Mouse (Mus musculus) forebrain, embryonic 10.5 days (tissue): ENCODE measurements around the gene Gm20532. TPM values are rescaled to one million over a fixed set of nuclear protein-coding genes. Genes with fewer than 3 reads are reported as not detected.

Source experiments
- DNase-seq: peaks from one replicate; pipeline ENCODE4 v3.0.0-alpha.2; 2017; ENCODE audit warnings: low spot score; ENCODE audit errors: extremely low spot score
- H3K27ac ChIP-seq: fragments of 300-500 bp; sonication (generic); 2 replicates; pipeline ENCODE4 v1.5.1; 2016; ENCODE audit warnings: mild to moderate bottlenecking
- H3K27me3 ChIP-seq: fragments of 300-500 bp; sonication (generic); 2 replicates; pipeline ENCODE4 v1.6.1; 2016; ENCODE audit warnings: mild to moderate bottlenecking; ENCODE audit not compliant: poor library complexity, severe bottlenecking
- H3K36me3 ChIP-seq: fragments of 300-500 bp; sonication (generic); replicated peaks from 2 replicates; pipeline ENCODE4 v1.6.1; 2016; ENCODE audit warnings: mild to moderate bottlenecking, moderate library complexity
- H3K4me1 ChIP-seq: fragments of 300-500 bp; sonication (generic); 2 replicates; pipeline ENCODE4 v1.6.1; 2016
- H3K4me3 ChIP-seq: fragments of 300-500 bp; sonication (generic); 2 replicates; pipeline ENCODE4 v1.5.1; 2016; ENCODE audit warnings: mild to moderate bottlenecking, moderate library complexity
- H3K9me3 ChIP-seq: fragments of 300-500 bp; sonication (generic); 2 replicates; pipeline ENCODE4 v1.6.1; 2016; ENCODE audit warnings: mild to moderate bottlenecking, moderate library complexity
- WGBS: fragments of 180-500 bp; shearing (Covaris S2); methylation state at CpG from one replicate; pipeline ENCODE4 v1.1.7; 2016; 5-methylcytosine and 5-hydroxymethylcytosine counted together
- polyA plus RNA-seq: library from polyadenylated mRNA; unstranded; fragments of >200 nt; fragmentation: Nextera tagmentation; extraction: Ambion mirVana; gene quantifications from 2 replicates; pipeline ENCODE4 v1.2.1, GENCODE M21; 2016

The Gm20532 gene
- polyA plus RNA-seq, 1 experiment from 2014 or later = not detected

DNA sequence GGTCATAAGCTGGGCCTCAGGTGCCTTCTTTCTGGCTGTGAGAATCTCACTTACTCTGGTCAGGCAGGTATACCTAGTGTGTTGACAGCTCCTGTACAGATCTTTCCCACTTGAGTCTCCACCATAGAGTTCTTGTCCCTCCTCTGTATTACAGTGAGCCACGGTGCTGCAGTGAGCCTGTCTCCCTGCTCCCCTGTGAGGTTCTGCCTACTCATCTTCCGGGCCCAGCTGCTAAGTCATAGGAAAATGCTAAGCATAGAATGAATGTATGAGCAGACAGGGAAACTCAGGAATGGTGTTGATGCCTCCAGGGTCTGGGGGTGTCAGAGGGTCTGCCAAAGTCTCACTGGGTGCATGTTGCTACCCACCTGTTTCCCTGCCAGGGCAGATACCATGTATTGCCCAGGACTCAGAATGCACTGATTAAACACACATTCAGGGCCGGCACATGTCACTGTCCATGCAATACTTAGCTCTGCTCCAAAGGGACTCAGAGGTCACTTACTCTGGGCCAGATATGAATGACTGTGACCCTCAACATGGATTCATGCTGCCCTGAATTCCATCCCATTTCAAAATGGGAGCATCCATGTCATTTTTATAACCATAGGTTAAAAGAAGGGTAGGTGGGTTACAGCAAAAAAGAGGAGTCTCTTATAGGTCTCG, 29.2 kb downstream of the Gm20532 start:
- Histone ChIP-seq H3K36me3 (no peaks in the 10 kb centered on the region), H3K27me3 (no peaks in the 10 kb centered on the region; the same call in 1 of the 2 replicates), H3K4me3 (no peak overlapping the region), H3K4me1 (peaks cover 7% of the 10 kb centered on the region), H3K9me3 (no peaks in the 10 kb centered on the region), H3K27ac (no peak overlapping the region)
- 87% methylated on average over 4 of the region's 4 CpGs for WGBS
- no peak for DNase-seq

DNA sequence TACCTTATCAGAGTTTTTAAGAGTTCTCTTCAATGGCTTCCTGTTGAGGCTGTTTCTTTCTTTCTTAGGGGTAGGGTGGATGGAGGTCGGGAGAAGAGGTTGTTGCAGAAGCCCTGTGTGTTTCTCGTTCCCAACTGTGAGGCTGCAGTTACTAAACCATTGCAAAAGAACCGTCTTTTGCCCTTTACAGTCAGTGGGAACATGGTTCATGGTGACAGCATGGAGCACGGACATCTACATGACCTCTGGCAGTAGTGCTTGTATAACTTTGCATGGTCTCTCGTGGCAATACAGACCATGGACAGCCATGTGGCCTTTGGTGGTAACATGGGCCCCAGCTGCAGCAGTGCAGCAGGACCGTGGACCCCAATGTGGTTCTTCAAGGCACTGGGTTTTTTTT, 30.9 kb downstream of the Gm20532 start:
- Histone ChIP-seq H3K4me1 (peaks cover 13% of the 10 kb centered on the region), H3K9me3 (no peaks in the 10 kb centered on the region), H3K36me3 (no peaks in the 10 kb centered on the region), H3K27ac (no peak overlapping the region), H3K27me3 (no peaks in the 10 kb centered on the region; the same call in 1 of the 2 replicates), H3K4me3 (no peak overlapping the region)
- DNase-seq = no peak
- WGBS = 80% methylated on average over 6 of the region's 6 CpGs

DNA sequence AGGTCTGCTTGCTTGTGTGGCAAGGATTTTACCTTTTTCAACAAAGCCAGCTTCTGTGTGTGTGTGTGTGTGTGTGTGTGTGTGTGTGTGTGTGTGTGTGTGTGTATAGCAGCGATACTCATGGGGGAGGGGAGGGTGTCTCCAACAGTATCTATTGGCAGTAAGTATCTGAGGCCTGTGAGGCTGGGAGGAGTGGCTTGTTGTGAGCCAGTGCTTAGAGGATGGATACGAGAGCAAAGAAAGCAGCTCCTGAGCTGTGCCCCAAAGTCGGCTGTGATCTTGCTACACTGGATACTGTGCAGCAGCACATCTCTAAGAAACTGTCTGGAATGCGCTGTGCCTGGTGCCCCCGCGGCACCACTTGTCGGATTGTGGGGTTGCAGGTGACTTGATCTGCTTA, 31.5 kb downstream of the Gm20532 start:
- H3K36me3 ChIP-seq = no peaks in the 10 kb centered on the region
- no peak overlapping the region for H3K4me3 ChIP-seq
- no peaks in the 10 kb centered on the region for H3K9me3 ChIP-seq
- DNase-seq = no peak
- peaks cover 16% of the 10 kb centered on the region for H3K4me1 ChIP-seq
- 62% methylated on average over 7 of the region's 7 CpGs for WGBS
- no peaks in the 10 kb centered on the region; the same call in 1 of the 2 replicates for H3K27me3 ChIP-seq
- H3K27ac ChIP-seq = no peak overlapping the region

DNA sequence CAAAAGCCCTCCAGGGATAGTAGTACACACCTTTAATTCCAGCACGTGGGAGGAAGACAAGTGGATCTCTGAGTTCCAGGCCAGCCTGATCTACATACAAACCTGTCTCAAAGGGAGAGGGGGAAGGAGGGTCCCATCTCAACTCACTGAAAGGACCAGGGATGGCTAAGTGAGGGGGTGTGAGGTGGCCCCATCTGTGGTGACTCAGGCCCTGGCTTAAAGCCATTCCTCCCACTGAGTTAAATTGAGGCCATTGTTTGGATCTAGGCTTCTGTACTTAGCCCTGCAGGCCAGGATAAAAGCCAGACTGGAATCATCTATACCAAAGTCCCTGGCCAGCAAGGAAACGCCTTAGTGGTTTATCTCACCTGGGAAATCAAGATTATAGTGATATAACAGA, 34.8 kb downstream of the Gm20532 start:
- 50% methylated on average over 2 of the region's 2 CpGs for whole genome bisulfite sequencing
- no peaks in the 10 kb centered on the region for H3K36me3 ChIP-seq

DNA sequence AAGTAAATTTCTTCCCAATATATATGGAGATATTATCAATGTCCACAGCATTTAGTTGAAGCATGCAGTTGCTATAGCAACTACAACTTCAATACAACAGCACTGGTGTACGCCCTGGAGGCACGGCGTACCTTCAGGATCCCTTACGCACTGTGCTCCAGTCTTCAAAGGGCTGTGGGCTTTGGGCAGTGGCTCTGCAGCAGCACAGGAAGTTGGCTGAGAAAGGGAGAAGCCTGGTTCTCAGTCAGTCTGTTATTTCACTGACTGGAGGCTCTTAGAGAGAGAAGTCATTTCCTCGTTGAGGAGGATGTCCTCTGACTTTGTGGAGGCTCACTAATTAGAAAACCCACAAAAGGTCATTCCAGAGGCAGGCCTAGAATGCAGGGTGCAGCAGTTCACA, 36.5 kb downstream of the Gm20532 start:
- 70% methylated on average over 5 of the region's 5 CpGs for WGBS
- Histone ChIP-seq H3K27me3 (peaks cover 13% of the 10 kb centered on the region), H3K4me3 (no peak overlapping the region), H3K4me1 (peaks cover 22% of the 10 kb centered on the region), H3K36me3 (no peaks in the 10 kb centered on the region), H3K9me3 (no peaks in the 10 kb centered on the region), H3K27ac (no peak overlapping the region)
- no peak for DNase-seq

More for the DNA sequence above, 34.8 kb downstream of the Gm20532 start:
- Histone ChIP-seq H3K4me3 (no peak overlapping the region), H3K9me3 (no peaks in the 10 kb centered on the region), H3K27ac (no peak overlapping the region), H3K27me3 (peaks cover 3% of the 10 kb centered on the region; the same call in 1 of the 2 replicates), H3K4me1 (peaks cover 20% of the 10 kb centered on the region)
- DNase-seq = no peak

DNA sequence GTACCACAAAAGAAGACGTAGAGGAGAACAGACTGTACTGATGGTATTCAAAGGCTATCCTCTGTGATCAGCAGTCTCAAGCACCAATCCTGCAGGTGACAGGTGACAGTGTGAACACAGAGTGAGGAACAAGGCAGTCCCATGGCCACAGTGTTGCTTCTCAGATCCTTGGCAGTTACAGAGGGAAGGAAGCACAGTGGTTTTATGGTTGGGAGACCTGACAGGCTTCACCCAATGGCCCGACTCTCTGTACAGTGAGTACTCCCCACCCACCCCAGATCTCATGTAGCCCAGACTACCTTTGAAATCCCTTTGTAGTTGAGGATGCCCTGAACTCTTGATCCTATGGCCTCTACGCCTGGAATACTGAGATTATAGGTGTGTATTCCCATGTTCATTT, 39.0 kb downstream of the Gm20532 start:
- peaks cover 41% of the 10 kb centered on the region for H3K4me1 ChIP-seq
- H3K36me3 ChIP-seq = no peaks in the 10 kb centered on the region
- H3K27ac ChIP-seq = no peak overlapping the region
- 86% methylated on average over 3 of the region's 3 CpGs for WGBS
- H3K4me3 ChIP-seq = no peak overlapping the region
- DNase-seq = no peak
- no peaks in the 10 kb centered on the region for H3K9me3 ChIP-seq
- peaks cover 13% of the 10 kb centered on the region for H3K27me3 ChIP-seq

DNA sequence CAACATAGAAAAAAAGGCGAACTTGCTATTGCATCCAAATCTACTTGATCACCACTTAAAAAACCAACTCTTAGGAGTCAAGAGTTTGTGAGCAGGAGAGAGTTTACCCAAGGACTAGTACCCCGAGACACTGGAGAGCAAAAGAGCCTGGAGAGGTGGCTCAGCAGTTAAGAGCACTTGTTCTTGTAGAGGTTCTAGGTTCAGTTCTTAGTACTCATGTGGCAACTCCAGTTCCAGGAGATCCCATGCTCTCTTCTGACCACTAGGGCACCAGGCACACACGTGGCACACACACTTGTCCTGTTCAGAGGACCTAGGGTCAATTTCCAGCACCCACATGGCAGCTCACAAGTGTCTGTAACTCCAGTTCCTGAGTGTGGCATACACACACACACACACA, 39.6 kb downstream of the Gm20532 start:
- peaks cover 46% of the 10 kb centered on the region for H3K4me1 ChIP-seq
- DNase-seq = no peak
- H3K27me3 ChIP-seq = peaks cover 13% of the 10 kb centered on the region
- 72% methylated on average over 3 of the region's 3 CpGs for WGBS
- H3K27ac ChIP-seq = no peak overlapping the region
- H3K9me3 ChIP-seq = no peaks in the 10 kb centered on the region
- H3K36me3 ChIP-seq = no peaks in the 10 kb centered on the region
- H3K4me3 ChIP-seq = no peak overlapping the region

DNA sequence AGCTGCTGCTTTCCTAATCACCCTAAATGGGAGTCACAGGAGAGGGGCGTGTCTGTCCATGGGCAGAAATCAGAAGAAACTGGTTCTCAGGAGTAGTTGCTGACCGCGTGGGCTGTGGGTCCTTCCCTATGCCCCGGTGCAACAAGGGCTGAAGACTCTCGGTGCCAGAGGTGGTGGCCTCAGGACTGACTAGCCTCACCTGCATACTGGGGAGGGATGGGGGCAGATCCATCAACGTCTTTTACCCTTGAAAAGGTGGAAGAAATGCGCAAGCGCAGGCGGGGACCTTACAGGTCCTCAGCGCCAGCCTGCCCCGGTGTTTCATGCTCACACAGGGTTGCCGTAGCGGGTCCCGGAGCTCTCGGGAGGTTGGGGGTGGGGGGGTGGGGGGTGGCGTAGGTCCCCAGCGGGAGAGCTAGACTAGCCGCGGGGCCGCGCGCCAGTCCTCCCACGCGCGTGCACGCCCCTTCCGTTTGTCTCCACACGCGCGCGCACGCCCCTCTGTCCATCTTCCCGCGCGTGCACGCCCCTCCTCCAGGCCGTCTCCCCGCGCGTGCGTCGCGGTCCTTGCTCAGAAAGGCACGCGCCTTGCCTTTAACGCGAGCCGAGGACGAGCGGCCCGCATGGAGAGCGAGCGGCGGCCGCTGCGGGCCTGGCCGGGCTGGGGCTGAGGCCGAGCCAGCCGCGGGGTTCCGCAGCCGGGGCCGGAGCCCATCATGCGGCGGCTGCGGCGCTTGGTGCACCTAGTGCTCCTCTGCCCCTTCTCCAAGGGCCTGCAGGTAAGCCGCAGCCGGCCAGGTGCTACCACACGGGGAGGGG, 41.7 kb downstream of the Gm20532 start, which contains the start of gene Fam69b:
Gene Fam69b (plus strand): TSS at position 537 of the 819 bp plus-strand sequence.
- Histone ChIP-seq H3K36me3 (peaks cover 11% of the 10 kb centered on the region), H3K27ac (peak within 1 kb of the TSS; percentile 95), H3K27me3 (peaks cover 13% of the 10 kb centered on the region), H3K4me3 (peak within 1 kb of the TSS; percentile 84), H3K4me1 (peaks cover 45% of the 10 kb centered on the region), H3K9me3 (no peaks in the 10 kb centered on the region)
- under 1% methylated on average over 69 of the region's 70 CpGs for whole genome bisulfite sequencing
- peak; percentile 75 for DNase-seq

DNA sequence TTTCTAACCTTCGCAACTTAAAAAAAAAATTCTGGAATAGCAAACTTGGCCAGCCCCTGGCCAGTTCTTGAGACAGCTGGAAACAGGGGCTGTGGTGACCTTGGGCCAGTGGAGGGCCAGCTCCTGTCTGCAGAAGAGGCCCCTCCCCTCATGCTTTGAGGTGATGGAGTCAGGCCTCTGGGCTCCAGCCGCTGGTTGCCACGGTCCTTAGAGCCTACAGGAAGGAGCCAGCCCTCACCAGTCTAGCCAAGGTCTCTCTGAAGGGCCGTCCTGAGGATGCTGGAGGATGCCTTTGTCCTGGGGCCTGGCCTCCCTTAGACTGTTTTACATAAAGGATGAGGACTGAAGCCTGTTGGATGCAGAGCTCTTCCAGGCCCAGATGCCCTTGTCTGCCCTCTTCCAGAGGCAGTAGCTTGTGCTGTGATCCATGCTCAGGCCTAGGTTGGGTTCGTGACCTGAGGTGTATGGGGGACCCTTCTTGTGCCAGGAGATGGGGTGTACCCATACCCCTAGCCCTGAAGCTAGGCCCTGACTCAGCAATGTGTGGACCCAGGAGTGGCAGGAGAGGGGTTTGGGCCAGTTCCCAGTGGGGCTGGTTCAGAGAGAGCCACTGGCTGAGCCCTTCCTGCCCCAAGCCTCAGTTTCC, 42.5 kb downstream of the Gm20532 start:
- Histone ChIP-seq H3K36me3 (peaks cover 19% of the 10 kb centered on the region), H3K9me3 (no peaks in the 10 kb centered on the region)
- 20% methylated on average over 5 of the region's 5 CpGs for WGBS

DNA sequence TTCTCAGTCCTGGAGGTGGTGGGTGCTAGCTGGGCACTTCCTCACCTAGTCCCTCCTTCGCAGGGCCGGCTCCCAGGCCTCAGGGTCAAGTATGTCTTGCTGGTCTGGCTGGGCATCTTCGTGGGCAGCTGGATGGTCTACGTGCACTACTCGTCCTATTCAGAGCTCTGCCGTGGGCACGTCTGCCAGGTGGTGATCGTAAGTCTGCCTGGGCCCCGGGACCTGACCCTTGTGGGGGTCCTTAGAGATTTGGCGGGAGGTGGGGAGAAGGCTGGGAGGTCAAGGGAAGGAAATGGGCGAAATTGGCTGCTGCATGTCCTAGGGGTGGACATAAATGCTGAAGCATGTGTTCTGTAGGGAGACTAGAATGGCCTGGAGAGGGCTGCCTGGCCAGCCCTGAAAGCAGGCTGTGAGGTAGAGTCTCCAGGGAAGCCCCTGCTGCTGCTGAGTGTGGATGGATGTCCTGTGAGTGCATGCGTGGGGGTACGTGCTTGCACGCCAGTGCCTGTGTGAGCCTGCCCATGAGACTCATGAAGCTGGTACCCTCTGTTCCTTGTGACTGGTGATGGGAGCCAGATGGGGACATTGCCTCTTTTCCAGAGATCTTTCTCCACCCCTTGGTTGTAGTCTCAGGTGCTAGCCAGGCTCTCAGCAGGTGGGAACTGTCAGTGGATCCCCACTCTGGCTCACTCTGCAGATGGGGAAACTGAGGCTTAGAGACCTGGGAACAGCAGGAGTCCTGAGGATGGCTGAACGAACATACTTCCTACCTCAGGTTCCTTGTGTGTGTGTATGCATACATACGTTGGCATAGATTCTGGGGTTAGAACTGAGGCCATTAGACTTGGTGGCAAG, 46.3 kb downstream of the Gm20532 start:
- 0 out of 2 replicates have a peak, but pooled peaks cover under 1% of the 10 kb centered on the region for H3K27me3 ChIP-seq
- H3K4me3 ChIP-seq = no peak overlapping the region
- H3K36me3 ChIP-seq = peaks cover 57% of the 10 kb centered on the region
- WGBS = 92% methylated on average over 16 of the region's 16 CpGs
- DNase-seq = no peak
- peaks cover 77% of the 10 kb centered on the region for H3K4me1 ChIP-seq
- H3K27ac ChIP-seq = no peak overlapping the region
- no peaks in the 10 kb centered on the region for H3K9me3 ChIP-seq

More for the DNA sequence above, 42.5 kb downstream of the Gm20532 start:
- peak overlapping the region; percentile 95 for H3K27ac ChIP-seq
- peaks cover 50% of the 10 kb centered on the region for H3K4me1 ChIP-seq
- DNase-seq = peak; percentile 47
- H3K27me3 ChIP-seq = peaks cover 13% of the 10 kb centered on the region
- peak overlapping the region; percentile 84 for H3K4me3 ChIP-seq

DNA sequence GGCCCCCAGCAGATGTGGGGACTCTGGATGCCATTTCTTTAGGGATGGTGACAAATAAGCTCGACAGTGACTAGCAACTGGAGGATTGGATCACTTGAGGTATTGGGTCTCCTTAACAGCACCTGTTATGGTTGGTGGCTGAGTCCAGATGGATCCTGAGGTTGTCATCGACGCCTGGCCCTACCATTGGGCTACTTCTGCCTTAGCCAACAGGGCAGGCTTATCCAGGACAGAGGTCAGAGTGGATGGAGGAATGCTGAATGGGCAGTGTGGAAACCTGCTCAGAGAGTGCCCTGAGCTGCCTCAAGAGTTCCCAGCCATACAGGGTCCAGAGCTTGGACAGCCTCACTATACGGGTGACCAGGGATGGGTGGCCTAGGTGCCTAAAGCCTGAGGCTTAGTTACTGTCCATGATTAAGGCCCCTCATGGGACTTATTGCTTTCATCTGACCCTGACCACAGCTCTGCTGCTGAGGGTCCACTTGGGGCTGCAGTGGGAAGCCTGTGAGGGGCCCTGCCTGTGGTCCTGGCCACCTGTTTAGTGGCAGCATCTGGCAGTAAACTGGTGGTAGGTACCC, 47.6 kb downstream of the Gm20532 start:
- no peak for DNase-seq
- Histone ChIP-seq H3K27ac (no peak overlapping the region; the same call in 1 of the 2 replicates), H3K27me3 (no peaks in the 10 kb centered on the region), H3K9me3 (no peaks in the 10 kb centered on the region), H3K36me3 (peaks cover 70% of the 10 kb centered on the region), H3K4me1 (peaks cover 77% of the 10 kb centered on the region), H3K4me3 (no peak overlapping the region)
- WGBS = 68% methylated on average over 4 of the region's 4 CpGs
